Mouse (Mus musculus): ENCODE results near the gene Gm10134.
A peak's percentile ranks its signal among the peaks of the same experiment; 100 is the strongest.

The Gm10134 gene

GRCm38 (mm10) chr2:28533901-28534435 lies 28.1 kb downstream of the Gm10134 start:
- DNase-seq: no peak

DNA sequence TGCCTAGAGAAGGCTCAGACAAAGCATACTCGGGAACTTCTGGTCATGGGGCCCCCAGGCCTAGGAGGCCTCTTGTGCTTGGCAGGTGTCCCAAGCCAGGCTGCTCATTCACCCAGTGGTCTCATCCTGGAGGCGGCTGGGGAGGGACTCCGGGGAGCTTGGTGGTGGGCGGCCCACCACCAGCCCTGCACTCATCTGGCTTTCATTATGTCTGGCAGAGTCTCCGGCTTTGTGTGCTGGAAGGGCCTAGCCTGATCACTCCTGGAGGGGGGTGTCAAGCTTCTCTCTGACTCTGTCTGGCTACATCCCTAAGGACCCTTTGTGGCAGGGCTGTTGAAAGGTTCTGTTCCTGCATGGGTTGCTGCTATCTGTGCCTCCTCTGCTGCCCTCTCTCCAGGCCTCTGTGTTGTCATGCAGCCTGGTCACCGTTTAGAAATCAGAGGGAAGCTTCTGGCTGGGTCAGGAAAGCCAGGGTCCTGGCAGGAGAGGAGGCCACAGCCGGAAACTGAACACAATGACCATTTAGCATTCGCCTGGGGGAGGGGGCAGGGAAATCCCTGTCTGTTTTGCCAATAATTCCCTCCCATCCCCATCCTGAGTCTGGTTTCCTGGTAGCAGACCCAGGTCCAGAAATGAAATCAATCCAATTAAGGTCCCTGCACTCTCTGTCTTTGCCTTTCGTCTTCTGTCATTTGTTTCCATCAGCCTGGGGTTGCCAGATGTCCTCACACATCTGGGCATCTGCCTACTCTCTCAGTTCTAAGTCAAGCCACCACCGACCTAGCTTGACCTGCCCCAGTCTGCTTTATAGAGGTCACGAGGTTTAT lies 28.8 kb downstream of the Gm10134 start:
- DNase-seq: peak; percentile 76

DNA sequence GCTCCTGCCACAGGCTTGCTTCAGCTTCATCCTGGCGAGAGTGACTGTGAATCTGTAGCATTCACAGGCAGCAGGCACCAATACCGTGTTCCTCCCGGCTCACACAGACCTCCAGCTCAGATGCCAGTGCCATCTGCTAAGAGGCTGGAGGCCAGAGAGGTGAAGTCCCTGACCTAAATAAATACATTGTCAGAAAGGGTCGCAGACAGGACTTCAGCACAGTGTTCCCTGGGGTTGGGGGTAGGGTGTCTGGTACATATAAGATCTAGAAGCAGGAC lies 29.3 kb downstream of the Gm10134 start:
- no peak for DNase-seq

GRCm38 (mm10) chr2:28535650-28536049 lies 29.8 kb downstream of the Gm10134 start:
- DNase-seq: no peak

GRCm38 (mm10) chr2:28536166-28536565 lies 30.3 kb downstream of the Gm10134 start:
- DNase-seq: peak; percentile 41

GRCm38 (mm10) chr2:28536766-28537633 lies 31.1 kb downstream of the Gm10134 start:
- no peak for DNase-seq

- no peak for DNase-seq
These were observed 31.7 kb downstream of the Gm10134 start for GRCm38 (mm10) chr2:28537634-28537920.

DNA sequence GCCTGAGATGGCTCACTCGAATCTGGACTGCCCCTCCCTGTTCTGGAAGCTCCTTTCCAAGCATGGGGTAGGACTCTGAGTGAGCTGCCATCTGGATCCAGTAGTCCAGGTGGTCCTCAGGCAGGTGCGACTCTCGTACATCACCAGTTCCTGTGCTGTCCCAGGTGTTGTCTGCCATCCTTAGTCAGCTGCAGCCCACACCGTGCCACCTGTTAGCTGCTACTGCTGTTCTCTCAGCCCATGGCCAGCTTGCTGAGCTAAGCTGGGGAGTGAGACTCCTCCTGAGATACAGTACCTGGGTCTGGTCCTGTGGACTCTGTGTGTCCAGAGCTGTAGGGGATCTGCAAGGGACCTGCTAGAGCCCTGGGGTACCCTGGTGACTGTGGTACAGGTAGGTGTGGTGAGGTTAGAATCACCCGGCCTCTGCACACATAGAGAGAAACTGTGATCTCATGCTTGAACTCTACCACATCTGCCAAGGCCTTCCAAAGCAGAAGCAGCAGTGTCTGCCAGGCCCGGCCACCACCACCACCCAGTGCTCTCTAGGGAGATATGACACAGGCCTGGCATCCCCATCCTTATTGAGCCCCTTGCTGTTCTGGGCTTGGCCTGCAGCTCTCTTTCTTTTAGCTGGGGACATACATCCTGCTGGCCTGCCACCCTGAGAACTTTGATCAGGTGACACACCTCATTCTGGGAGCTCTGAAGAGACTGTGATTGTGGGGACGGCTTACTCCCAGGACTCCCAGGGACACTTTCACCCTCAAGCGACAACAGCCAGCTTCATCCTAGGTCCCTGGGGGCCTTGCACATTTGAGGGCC lies 32.3 kb downstream of the Gm10134 start:
- DNase-seq: no peak

- no peak for DNase-seq
These were observed 32.9 kb downstream of the Gm10134 start for GRCm38 (mm10) chr2:28538817-28539128.

DNA sequence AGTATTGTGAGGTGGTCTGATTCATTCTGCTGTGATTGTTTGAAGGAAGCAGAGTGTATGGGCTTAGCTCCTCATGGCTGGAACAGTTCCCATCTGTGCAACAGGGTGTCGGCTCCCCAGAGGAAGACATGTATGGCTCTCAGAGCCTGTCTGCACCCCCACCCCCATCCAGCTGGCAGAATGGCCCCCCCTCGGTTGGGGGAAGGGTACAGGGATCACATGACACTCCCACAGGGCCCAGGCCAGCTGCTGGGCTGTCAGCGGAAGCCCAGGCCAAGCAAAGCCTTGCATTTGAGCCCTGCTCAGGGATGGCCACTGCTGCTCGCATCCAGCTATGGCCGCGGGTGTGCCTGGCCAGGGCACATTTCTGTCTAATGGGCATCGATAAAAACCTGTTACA lies 33.3 kb downstream of the Gm10134 start:
- DNase-seq: peak; percentile 70

DNA sequence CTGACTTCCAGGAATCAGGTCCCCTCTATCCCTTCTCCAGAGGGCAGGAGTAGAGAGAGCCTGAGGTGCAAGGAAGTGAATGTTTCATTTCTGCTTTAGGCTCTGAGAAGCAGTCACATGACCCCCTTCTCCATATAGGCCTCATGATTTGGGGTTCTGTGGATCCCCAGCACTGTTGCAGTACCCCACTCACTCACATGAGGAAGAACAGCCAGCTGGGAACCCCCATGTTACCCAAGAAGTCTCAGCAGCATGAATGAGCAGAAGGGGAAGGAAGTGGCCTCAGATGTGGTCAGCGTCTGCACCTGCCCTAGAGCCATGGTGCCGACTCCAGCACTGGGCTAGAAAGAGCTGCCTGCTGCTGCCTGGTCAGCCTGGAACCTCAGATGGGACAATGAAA lies 34.1 kb downstream of the Gm10134 start:
- no peak for DNase-seq

DNA sequence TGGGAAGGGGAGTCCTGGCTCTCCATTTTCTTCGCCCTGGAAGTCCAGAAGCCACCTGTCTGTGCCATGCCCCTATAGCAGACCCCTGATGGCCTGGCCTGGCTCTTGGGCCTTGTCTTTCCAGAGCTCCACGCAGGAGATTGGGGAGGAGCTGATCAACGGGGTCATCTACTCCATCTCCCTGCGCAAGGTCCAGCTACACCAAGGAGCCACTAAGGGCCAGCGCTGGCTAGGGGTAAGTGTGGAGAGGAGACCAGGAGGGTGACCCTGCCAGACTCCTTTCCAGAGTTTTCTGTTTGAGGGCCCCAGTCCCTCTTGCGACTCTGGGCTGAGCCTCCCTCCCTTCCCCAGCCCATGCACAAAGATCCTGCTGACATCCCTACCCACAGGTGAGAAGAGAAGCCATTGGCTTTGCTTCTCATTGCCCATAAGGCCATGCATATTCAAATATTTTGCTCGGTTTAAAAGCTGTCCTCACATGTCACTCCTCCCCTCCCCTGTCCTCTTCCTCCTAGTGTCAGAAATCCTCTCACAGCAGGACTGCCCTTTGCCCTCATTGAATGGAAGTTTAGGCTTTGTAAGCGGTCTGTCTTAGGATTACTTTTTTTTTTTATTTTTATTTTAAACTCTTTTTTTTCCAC lies 34.8 kb downstream of the Gm10134 start:
- DNase-seq: no peak

DNA sequence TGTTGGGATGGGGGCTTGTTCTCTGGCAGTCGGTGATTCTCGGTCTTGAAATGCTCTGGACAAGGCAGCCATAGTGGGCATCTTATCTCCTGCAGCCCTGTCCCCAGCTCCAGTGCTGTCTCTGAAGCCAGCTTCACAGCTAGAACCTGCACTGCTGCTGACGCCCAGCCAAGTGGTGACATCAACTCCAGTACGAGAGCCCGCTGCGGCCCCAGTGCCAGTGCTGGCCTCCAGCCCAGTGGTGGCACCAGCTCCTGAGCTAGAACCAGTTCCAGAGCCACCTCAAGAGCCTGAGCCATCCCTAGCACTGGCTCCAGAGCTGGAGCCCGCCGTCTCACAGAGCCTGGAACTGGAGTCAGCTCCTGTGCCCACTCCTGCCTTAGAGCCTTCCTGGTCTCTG lies 38.0 kb downstream of the Gm10134 start:
- no peak for DNase-seq

GRCm38 (mm10) chr2:28545976-28546375 lies 40.1 kb downstream of the Gm10134 start:
- no peak for DNase-seq

DNA sequence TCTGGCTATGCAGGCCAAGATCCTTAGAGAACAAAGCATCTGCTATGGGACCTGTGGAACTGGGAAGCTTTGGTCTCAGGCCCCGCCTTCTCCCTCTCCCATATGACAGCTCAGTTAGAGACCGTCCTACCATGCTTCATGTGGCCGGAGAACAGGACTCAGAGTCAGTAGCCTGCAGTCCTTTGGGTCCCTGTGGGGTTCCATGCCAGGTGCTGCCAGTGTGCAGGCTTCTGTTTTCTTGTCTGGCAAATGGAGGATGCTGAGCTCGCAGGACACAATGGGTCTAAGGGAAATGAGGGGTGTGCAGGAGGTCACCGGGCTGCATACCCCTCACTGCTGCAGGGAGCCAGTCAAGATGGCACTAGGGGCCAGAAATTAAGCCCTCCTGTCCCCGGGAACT lies 40.7 kb downstream of the Gm10134 start:
- DNase-seq: no peak

DNA sequence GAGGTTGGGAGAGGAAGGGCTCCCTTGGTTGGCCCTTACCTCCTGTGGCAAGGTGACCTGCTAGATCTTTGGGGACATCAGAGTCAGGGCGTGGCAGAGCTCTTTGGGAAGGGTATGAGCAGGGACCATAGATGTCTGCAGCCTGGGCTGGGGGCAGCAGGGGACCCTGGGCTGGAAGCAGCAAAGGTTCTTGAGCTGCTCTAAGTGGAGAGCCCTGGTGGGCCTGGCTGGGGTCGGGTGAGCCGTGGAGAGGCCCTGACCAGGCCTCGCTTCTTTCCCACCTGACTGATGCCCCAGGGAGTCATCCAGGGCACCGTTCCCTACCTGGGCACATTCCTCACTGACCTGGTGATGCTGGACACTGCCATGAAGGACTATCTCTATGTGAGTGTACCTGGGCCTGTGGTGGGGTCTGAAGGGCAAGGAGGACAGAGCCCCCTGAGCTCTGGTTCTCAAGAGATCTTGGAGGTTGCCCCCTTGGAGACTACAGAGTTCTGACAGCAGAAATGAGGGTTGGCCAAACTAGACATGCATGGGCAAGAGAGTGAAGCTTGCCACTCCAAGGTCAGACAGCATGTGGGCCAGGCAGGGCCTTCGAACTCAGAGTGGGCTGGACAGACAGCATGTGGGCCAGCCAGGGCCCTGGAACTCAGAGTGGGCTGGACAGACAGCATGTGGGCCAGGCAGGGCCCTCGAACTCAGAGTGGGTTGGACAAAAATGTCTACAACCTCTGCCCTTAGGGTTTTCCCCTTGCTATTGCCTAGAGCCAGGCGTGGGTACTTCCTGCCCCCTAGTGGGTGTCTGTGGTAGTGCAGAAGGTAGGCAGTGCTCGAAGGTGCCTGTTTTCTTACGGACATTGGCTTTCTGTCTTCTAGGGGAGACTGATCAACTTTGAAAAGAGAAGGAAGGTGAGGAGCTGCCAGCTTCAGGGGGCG lies 41.6 kb downstream of the Gm10134 start:
- DNase-seq: peak; percentile 88

DNA sequence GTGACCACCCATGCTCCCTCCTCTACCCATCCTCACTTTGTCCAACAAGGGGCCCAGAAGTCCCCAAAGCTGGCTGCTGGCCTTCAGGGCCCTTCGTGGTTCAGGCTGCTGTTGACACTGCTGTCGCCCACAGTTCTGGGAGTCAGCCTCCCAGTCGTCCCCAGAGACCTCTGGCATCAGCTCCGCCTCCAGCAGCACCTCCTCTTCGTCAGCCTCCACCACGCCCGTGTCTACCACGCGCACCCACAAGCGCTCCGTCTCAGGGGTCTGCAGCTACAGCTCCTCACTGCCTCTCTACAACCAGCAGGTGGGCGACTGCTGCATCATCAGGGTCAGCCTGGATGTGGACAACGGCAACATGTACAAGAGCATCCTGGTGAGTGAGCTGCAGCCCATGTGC lies 43.3 kb downstream of the Gm10134 start:
- no peak for DNase-seq

DNA sequence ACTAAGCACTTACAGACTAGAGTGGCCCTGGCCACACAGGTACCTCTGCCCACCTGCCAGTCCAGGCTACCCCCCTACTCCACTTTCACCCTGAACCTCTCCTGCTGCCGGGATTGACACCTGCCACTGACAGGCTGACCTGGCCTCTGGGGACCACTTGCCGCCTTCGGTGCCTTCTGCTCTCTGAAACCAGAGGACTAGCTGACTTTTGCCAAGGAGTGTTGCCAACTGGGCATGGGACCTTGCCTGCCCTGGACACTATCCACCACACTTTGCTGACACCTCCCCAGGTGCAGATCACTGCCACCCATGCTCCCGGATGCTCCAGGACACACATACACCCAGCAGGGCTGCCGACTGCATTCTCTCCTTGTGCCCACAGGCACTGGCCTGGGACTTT lies 46.4 kb downstream of the Gm10134 start:
- DNase-seq: no peak
